Mouse (Mus musculus) heart, adult 9 months (tissue): ENCODE measurements around the gene Evi2b.

ENCODE experiments used
- DNase-seq, 2 experiments: peaks; one replicate each; pipeline ENCODE4 v3.0.0; 2022; ENCODE audit warnings: low spot score in 2 of 2

Gene Evi2b

DNA sequence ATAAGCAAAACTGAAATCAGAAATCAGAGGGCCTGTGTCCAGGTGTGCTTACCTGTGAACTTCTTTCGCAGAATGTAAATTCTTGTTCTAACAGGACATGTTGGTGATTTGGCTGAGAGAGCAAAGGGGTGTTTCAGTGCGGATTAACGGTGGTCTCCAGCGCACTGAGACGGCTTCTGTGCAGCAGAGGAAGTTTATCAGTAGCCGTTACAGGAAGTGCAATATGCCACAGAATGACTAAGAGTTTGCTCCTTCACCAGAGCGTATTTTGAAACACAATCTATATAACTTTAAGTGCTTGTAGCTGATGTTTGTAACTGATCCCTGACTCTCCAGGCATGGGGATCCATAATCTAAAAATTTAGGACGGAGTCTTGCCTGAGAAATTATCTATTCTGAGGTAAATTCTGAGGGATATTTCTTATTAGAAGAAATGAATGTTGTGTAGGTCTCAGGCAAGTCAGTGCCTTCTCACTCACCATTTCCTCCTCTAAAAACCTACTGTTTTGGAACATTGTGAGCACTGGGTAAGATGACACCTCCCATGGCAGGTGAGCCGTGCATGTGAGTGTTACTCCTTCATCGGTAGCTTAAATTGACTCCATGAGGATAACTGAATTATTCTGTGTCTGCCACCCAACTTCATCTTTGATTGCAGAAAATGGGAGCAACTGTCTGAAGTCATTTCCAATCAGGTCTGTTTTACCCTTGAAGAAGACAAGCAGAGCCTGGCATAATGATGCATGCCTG, at the start of gene Evi2b:
Evi2b (minus strand) TSS at position 203 of the 750 bp plus-strand sequence.
- no peak for DNase-seq

DNA sequence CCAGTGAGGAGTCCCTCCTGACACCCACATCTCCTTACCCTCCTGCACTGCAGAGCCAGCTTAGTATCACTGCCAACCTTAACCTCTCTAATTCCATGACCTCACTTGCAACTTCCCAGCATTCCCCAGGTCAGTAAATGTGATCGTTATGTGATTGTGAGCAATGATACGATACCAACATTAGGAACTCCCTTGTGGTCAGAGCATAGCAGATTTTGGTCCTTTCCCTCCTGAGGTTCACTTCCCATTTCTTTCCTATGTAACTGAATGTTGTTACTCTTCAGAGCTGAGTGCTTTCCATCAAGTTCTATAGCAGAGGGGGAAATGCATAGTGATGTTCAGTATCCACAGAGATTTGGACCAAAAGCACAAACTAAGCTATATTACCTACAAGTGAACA, 46.8 kb upstream of the Evi2b start:
- no peak for DNase-seq

DNA sequence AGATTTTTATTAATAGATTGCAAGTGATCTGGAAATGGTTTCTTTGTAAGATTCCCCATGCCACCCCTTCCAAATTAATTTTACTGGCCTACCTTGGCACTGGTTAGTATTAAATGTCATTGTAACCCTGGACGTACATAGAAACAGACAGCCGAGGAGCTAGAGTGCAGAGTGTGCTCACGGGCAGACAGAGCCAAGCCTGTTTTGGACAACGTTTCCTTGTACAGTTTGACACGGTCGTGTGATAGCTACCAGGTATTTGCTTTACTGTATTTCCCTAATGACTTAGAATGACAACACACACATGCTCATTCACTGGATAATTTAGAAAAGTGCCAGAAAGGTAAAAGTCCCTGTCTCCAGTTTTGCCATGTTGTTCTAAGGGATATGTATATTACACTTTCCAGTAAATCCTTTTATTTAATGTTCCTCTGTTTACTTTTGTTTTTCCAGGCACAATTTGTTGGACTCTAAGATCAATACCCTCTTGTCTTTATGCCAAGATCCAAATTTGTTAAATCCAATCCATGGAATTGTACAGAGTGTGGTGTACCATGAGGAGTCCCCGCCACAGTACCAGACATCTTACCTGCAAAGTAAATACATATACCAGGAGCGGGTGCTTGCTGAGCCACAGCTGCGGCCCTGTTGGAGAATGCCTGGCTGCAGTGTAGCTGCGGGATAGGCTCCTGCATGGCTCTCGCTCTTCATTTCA, 44.8 kb upstream of the Evi2b start:
- no peak for DNase-seq

- no peak for DNase-seq
Measured at GRCm38 (mm10) chr11:79566947-79567346, 43.4 kb upstream of the Evi2b start.

DNA sequence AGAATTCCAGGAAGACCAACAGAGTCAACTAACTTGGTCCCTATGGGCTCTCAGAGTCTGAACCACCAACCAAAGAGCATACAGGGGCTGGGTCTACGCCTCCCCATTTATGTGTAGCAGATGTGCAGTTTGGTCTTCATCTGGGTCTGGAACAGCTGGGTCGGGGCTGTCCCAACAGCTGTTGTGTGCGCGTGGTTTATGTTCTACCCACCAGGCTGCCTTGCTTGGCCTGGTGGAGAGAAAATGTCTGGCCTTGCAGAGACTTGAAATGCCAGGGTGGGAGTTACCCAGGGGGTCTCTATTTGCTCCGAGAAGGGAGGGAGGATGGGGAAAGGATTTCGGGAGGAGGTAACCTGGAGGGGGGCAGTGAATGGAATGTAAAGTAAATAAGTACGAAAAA, 39.9 kb upstream of the Evi2b start:
- DNase-seq: no peak

GRCm38 (mm10) chr11:79560536-79560935, 37.0 kb upstream of the Evi2b start:
- no peak for DNase-seq

DNA sequence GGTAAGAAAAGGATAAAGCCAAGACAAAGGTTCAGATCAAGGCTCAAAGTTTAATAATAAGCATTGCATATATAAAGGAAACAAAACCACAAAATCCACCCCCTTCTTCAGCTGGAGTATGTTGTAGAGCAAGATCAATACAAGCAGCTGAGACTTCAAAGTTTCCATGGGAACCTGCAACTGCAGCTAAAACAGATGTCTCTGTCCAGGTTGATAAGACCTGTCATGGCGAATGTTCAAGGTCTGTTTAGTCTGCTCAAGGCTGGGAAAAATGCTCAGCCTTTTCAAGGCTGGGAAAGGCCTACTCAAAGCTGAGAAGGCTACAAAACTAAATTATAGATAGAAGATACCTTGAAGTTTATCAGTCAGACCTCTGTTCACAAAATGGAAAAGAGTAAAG, 29.1 kb upstream of the Evi2b start:
- DNase-seq: no peak

GRCm38 (mm10) chr11:79536293-79536692, 12.7 kb upstream of the Evi2b start:
- no peak for DNase-seq

DNA sequence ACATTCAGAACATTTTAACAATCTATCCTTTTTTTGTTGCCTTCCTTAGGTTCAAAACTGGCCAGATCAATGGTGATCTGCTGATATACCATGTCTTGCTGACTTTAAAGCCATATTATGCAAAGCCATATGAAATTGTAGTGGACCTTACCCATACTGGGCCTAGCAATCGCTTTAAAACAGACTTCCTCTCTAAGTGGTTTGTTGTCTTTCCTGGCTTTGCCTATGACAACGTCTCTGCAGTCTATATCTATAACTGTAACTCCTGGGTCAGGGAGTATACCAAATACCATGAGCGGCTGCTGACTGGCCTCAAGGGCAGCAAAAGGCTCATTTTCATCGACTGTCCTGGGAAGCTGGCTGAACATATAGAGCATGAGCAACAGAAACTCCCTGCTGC, 12.0 kb upstream of the Evi2b start:
- DNase-seq: no peak

DNA sequence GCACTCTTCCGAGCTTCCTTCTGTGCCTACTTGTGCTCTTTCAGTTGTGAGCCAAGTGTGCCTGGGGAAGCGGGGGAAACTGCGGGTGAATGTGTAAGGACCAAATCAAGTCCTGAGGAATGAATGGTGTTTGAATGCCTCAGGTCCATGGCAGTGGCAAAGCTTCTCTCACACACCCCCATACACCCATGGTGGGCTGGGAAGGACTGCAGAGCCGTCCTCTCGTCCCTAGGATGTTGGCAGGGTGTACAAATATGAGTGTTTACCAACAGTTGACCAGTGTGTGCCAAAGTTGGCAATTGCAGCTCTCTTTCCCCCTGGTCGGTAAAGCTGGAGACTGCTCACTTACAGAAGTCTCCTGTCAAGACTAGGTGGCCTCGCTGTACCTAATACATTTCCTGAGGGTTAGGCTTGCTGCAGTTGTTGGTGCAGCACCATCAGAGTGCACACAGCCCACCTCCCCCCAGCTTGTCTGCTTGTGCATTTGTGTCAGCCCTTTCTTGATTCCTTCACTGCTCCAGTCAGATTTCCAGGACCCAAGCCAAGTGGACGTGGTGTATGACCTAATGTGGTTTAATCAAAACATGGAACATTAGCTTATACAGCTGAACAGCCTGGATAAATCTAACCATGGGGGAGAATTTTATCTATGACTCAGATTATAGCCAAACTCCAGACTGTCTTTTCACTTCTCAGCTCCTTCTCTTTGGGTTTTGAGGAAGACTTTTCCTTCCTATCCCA, 10.6 kb upstream of the Evi2b start:
- peak; percentile 45 to 57 for DNase-seq

DNA sequence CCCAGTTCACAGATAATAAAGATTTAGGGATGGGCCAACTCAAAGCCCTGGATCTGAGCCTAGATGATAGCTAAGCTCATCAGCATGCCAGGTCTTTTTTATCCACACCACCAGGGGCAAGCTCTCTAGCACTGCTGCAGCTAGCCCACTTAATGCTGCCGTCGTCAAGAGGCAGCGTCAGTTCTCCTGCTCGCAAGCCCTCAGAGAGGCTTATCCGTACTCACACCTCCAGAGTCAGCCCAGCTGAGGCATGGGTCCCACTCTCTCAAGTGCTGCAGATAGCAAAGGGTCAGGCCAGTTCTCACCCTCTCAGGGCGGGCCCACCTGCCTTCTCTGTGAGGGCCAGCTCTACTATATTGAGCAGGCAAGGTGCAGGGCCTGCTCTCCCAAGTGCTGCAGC, 9.7 kb upstream of the Evi2b start:
- no peak for DNase-seq

GRCm38 (mm10) chr11:79531485-79531884, 7.9 kb upstream of the Evi2b start:
- DNase-seq: no peak

DNA sequence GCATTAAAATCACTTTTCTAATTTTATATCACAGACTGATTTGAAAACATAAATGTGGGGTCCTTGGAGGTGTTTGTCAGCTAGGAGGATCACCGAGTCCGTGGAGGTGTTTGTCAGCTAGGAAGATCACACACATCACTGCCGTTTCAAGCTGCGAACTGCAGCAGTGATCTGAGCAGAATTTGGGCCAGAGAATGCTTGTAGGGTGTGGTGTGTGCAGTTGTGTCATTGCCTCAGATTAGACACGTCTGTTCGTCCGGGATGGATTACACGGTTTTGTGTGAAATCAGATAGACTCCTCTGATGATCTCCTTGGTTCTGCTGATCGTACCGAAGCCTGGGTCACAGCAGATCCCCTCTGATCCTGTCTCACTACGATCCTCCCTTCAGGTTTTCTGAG, 7.2 kb upstream of the Evi2b start:
- DNase-seq: peak; percentile 5 to 6

DNA sequence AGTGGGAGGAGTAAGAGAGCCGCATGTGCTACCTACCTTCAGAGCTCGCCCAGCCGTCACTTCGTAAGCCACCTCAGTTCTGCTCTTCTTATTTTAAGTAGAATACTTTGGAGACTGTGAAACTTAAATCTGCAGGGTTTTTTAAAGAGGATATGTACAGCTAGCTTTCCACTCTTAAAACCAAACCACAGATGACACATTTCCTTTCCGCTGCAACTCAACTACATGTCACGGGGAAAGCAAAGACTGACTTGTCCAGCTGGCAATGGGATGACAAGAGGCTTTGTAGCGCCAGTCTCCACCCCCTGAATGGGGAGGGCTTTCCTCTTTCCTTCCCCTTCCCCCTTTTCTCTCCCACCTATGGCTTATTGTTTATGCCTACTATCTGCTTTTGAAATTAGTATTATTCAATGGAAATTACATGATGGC, 6.8 kb upstream of the Evi2b start, which contains the start of the genes Evi2 and Evi2a:
Evi2 (minus strand) TSS at position 257 of the 429 bp plus-strand sequence.
Evi2a (minus strand) TSS at position 277 of the 429 bp plus-strand sequence.
- peak; percentile 52 to 69 for DNase-seq

- no peak for DNase-seq
Measured at GRCm38 (mm10) chr11:79529736-79530135, 6.2 kb upstream of the Evi2b start.

DNA sequence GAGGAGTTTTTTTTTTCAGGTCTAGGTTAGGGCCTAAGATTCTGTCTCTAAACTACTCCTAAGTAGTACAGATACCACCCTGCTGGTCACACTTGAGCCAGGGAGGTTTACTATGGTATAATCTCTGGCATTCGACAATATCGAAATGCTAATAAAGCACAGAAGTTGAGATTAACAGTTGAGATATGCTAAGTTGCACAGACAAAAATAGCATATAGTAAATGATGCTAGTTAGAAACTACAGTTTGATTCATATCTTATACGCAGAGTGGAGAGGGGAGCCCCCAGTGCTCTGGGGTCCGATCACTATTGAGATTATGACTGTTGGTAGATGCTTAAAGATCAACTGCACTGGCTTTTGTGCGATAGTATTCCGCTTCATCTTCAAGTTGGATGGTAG, 5.7 kb upstream of the Evi2b start:
- DNase-seq: no peak

DNA sequence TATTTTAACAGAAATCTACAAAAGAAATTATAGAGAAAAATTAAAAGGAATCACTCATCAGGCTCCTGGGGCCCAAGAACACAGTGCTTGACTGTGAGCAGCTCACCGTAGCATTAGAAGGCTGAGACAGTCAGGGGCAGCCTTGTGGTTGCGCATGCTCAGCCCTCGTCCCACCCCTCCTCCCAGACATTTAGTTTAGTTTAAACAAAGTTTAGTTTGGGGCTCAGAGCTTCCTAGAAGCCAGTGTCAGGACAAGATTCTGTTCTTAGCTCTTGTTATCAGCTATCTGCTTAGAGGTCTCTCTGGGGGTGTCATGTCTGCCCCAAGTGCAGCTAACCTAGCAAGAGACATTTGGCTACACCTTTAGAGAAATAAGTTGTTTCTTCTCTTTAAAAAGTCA, 5.0 kb upstream of the Evi2b start:
- no peak for DNase-seq

GRCm38 (mm10) chr11:79527739-79528384, 4.3 kb upstream of the Evi2b start:
- peak; percentile 25 to 68 for DNase-seq

DNA sequence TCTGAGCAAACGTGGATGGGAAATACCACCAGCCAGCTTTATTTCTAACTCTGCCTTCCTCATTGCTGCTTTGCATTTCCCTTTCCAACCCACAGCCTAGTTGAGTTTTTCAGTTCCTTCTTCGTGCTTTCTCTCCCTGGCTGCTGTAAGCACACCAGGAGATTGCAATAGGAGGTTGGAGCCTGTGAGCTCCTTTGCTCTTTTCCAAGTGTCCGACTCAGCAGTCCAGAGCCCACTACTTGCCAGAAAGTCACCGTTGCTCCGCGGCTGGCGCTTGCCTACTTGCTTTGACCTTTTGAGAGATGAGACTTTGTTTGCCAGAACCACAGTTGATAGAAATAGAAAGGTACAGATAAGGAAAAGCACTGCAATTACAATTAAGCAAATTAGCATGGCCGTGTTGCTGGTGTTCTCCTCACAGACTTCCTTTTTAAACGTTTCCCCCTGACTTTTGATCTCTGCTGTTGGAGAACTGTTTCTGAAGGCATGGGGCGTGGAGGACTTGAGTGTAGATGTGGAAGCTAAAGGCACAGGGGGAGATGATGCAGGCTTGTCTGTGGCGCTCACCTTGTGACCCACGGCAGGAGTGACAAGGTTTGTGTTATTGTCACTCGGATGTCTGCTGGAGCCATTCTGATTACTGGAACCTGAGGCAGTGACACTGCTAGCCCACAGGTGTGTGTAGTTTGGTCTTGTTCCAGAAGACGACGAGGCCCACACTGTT, 3.6 kb upstream of the Evi2b start:
- DNase-seq: peak; percentile 45 to 52

- DNase-seq: no peak
Measured at GRCm38 (mm10) chr11:79526549-79526948, 3.0 kb upstream of the Evi2b start.

DNA sequence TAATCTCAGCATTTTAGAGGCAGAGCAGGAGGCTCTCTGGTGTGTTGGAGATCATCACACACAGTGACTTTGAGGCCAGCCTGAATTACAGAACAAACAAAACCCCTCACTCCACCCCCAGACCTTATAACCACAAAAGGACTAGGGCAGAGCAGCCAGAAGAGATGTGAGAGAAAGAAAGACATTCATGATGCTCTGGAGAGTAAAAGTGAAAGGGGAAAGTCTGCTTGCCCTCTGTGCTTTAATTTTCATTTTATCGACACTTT, 681 bp upstream of the Evi2b start:
- DNase-seq: no peak

DNA sequence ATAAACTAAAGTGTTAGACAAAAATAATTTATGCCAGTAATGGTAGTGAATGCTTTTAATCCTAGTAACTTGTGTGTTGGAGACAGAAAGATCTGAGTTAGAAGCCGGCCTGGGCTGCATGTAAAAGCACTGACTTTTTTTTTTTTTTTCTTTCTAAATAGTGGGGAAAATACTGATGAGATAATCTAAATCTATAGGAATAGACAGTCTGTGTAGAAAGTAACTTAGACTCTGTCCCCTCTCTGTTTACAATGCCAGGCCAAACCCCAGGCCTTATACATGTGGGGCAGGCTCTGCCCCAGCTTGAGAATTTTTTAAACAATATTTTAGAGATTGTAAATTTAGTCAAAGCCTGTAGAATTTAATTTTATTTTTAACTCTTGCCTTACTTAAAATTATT, 618 bp downstream of the Evi2b start:
- no peak for DNase-seq
